Mouse (Mus musculus): Measurements from ENCODE around the gene Upb1. TPM values are rescaled to one million over a fixed set of nuclear protein-coding genes. Genes with fewer than 3 reads are reported as not detected.
"Not testable (repeated sequence)": the region's sequence is repeated elsewhere in the genome, so short reads cannot be mapped to it uniquely, and the experiment has no call there.

The Upb1 gene
- total RNA-seq (2014; rRNA removed) (0.52 TPM in 1 of 2 replicates, not detected in the other), polyA plus RNA-seq (2015; fragmentation: Nextera tagmentation; extraction: Ambion mirVana) (0.44 and 0.72 TPM in 2 replicates)

DNA sequence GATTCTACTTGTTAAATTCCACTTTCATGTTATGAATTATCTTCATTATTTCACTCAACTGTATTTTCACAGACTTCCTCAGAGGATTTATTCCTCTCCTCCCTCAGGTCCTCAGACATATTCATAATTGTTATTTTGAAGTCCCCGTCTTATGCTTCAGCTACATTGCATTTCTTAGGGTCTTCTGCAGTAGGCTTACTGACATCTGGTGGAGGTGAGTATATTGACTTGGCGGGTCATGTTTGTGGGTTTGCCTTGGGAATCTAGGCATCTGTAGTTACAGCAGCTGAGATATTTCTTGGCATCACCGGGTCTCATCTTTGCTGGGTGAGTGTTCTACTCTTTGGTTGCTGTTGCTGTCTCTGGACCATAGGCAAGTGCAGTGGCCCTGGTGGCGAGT lies at the start of gene Upb1:
Upb1 (plus strand) TSS at position 158 of the 400 bp plus-strand sequence.
- H3K4me1 ChIP-seq (ENCODE audit: insufficient read depth, low read length) = no peaks in the 10 kb centered on the region
- H3K27me3 ChIP-seq (ENCODE audit: insufficient read depth, low read length) = no peaks in the 10 kb centered on the region
- no peak for ATAC-seq (ENCODE audit: low FRiP score)
- H3K36me3 ChIP-seq (ENCODE audit: insufficient read depth, low read length) = no peaks in the 10 kb centered on the region
- DNase-seq (ENCODE audit: low spot score) = no peak
- no peak within 1 kb of the TSS for H3K4me2 ChIP-seq (ENCODE audit: low read depth, low read length, poor library complexity, severe bottlenecking)
- WGBS = 87% methylated on average over 4 of the region's 4 CpGs
- TF ChIP-seq CTCF (IDR thresholded peaks at IDR 0.05) = peak; percentile 41
- no peaks in the 10 kb centered on the region for H3K9me3 ChIP-seq (ENCODE audit: low read length)
- H3K4me3 ChIP-seq (ENCODE audit: low read depth, low read length) = no peak within 1 kb of the TSS
- H3K27ac ChIP-seq (ENCODE audit: low read depth, low read length) = no peak within 1 kb of the TSS
- no peak within 1 kb of the TSS for H3K9ac ChIP-seq (replicated peaks; ENCODE audit: low read length, poor library complexity, severe bottlenecking)

DNA sequence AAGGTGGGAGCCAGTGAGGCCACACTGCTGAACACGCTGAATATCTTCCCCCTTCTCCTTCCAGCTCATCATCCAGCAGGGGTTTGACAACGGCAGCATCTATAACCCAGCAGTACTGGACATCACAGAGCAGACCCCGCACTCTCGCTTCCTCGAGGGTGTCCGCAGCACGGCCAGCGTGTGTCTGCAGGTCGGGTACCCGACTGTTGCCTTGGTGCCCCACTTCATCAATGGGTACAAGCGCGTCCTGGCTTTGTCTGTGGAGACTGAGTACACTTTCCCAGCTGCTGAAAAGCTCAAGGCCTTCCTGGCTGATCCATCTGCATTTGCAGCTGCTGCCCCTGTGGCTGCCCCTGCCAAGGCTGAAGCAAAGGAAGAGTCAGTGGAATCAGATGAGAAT lies 48.4 kb upstream of the Upb1 start:
- TF ChIP-seq CTCF (IDR thresholded peaks at IDR 0.05) = no peak
- Histone ChIP-seq H3K4me2 (ENCODE audit: low read depth, low read length, poor library complexity, severe bottlenecking) (no peak overlapping the region), H3K4me3 (ENCODE audit: low read depth, low read length) (no peak overlapping the region), H3K9me3 (ENCODE audit: low read length) (no peaks in the 10 kb centered on the region), H3K27me3 (ENCODE audit: insufficient read depth, low read length) (no peaks in the 10 kb centered on the region), H3K9ac (replicated peaks; ENCODE audit: low read length, poor library complexity, severe bottlenecking) (no peak overlapping the region), H3K4me1 (ENCODE audit: insufficient read depth, low read length) (no peaks in the 10 kb centered on the region), H3K36me3 (ENCODE audit: insufficient read depth, low read length) (no peaks in the 10 kb centered on the region), H3K27ac (ENCODE audit: low read depth, low read length) (no peak overlapping the region)
- DNase-seq (ENCODE audit: low spot score) (no peak), ATAC-seq (ENCODE audit: low FRiP score) (no peak)
- 95% methylated on average over 12 of the region's 12 CpGs for WGBS

DNA sequence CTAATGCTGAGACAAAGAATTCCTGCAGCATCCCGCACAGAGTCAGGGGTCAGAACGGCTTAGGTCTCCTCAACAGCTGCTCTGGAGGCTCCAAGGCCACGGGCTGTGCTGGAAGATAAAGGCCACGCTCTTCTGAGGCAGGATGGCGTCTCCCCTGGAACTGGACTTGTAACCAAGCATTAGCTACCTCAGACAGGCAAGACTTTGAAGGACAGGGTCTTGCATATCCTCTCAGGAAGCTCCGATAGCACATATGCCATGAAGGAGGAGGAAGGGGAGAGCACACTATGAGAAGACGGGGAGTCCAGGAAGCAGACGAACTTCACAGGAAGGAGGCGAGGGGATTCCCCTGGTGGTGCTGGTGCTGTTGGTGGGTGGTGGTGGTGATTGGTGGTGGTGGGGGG lies 47.1 kb upstream of the Upb1 start:
- H3K36me3 ChIP-seq (ENCODE audit: insufficient read depth, low read length); DNase-seq (ENCODE audit: low spot score); H3K27me3 ChIP-seq (ENCODE audit: insufficient read depth, low read length); H3K4me1 ChIP-seq (ENCODE audit: insufficient read depth, low read length); H3K4me2 ChIP-seq (ENCODE audit: low read depth, low read length, poor library complexity, severe bottlenecking); H3K9ac ChIP-seq (replicated peaks; ENCODE audit: low read length, poor library complexity, severe bottlenecking); ATAC-seq (ENCODE audit: low FRiP score); H3K4me3 ChIP-seq (ENCODE audit: low read depth, low read length); H3K27ac ChIP-seq (ENCODE audit: low read depth, low read length); H3K9me3 ChIP-seq (ENCODE audit: low read length): not testable (repeated sequence)
- 56% methylated on average over 8 of the region's 9 CpGs for WGBS

DNA sequence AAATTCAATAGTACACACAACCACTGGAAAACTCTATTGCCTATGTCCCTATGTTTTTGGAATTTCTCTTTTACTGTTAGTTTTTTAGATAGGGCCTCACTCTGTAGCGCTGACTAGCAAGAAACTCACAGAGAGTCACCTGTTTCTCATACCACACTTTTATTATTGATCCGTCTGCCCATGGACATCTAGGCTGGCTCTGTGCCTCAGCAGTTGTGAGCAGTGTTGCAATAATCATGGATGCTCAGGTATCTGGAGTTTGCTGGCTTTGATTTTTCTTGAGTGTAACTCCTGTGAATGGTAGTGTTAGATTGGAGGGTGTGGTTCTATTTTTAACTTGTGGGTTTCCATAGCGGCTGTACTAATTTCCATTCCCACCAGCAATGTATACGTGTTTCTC lies 45.6 kb upstream of the Upb1 start:
- WGBS = 76% methylated on average over 4 of the region's 4 CpGs
- H3K9ac ChIP-seq (replicated peaks; ENCODE audit: low read length, poor library complexity, severe bottlenecking) = no peak overlapping the region
- no peak overlapping the region for H3K4me3 ChIP-seq (ENCODE audit: low read depth, low read length)

DNA sequence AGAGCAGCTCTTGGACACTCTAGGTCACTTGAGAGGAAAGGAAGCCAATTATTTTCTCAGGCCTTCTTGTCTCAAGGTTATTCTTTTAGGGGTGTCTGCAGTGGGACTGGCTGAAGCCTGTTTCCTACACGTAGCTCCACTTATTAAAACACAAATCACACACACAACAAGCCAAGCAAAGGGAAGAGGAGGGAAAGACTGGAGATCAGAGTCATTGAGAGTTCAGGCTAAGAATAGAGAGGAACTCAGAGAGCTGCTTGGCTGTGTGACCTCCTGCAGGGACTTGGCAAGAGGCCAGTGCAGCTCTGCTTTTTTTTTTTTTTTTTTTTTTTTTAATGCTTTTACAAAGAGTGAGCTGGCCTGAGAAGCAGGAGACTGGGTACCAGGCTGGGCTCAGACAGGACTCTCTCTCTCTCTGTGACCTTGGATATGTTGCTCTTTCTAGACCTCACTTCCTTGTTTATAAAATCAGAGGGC lies 36.7 kb upstream of the Upb1 start:
- not testable (repeated sequence) for H3K9ac ChIP-seq (replicated peaks; ENCODE audit: low read length, poor library complexity, severe bottlenecking); H3K4me2 ChIP-seq (ENCODE audit: low read depth, low read length, poor library complexity, severe bottlenecking); H3K4me3 ChIP-seq (ENCODE audit: low read depth, low read length); H3K4me1 ChIP-seq (ENCODE audit: insufficient read depth, low read length); H3K36me3 ChIP-seq (ENCODE audit: insufficient read depth, low read length); H3K27ac ChIP-seq (ENCODE audit: low read depth, low read length); H3K9me3 ChIP-seq (ENCODE audit: low read length); H3K27me3 ChIP-seq (ENCODE audit: insufficient read depth, low read length)
- peak; percentile 71 for DNase-seq (ENCODE audit: low spot score)
- peak; percentile 49 for ATAC-seq (ENCODE audit: low FRiP score)
- WGBS = 3% methylated on average over 1 of the region's 1 CpGs

More for the DNA sequence above, 45.6 kb upstream of the Upb1 start:
- TF ChIP-seq CTCF (IDR thresholded peaks at IDR 0.05) = no peak
- Histone ChIP-seq H3K9me3 (ENCODE audit: low read length) (no peaks in the 10 kb centered on the region), H3K4me2 (ENCODE audit: low read depth, low read length, poor library complexity, severe bottlenecking) (no peak overlapping the region), H3K27ac (ENCODE audit: low read depth, low read length) (no peak overlapping the region), H3K27me3 (ENCODE audit: insufficient read depth, low read length) (no peaks in the 10 kb centered on the region), H3K36me3 (ENCODE audit: insufficient read depth, low read length) (no peaks in the 10 kb centered on the region), H3K4me1 (ENCODE audit: insufficient read depth, low read length) (no peaks in the 10 kb centered on the region)
- ATAC-seq (ENCODE audit: low FRiP score) (no peak), DNase-seq (ENCODE audit: low spot score) (no peak)

DNA sequence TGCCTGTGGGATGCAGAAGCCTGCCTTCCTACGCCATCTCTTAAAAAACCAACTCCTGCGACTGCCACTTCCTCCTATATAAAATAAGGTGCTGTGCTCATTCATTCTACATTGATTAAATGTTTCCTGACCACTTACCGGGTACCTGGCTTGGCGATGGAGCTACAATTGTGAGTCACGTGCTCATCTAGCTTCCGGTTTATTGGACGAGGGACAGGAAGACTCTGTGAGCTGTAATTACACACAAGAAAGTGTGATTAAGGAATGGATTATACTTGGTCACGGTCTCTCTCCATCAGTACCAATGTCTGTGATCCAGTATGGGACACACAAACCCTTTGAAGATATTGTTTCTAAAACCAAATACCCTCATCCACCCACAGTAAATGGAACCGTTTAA lies 36.1 kb upstream of the Upb1 start:
- Histone ChIP-seq H3K36me3 (ENCODE audit: insufficient read depth, low read length) (no peaks in the 10 kb centered on the region), H3K4me3 (ENCODE audit: low read depth, low read length) (no peak overlapping the region), H3K4me1 (ENCODE audit: insufficient read depth, low read length) (no peaks in the 10 kb centered on the region), H3K27ac (ENCODE audit: low read depth, low read length) (no peak overlapping the region), H3K9me3 (ENCODE audit: low read length) (no peaks in the 10 kb centered on the region), H3K4me2 (ENCODE audit: low read depth, low read length, poor library complexity, severe bottlenecking) (no peak overlapping the region), H3K27me3 (ENCODE audit: insufficient read depth, low read length) (no peaks in the 10 kb centered on the region), H3K9ac (replicated peaks; ENCODE audit: low read length, poor library complexity, severe bottlenecking) (no peak overlapping the region)
- ATAC-seq (ENCODE audit: low FRiP score) (no peak), DNase-seq (ENCODE audit: low spot score) (no peak)
- 71% methylated on average over 9 of the region's 9 CpGs for WGBS
- no peak for TF ChIP-seq CTCF (IDR thresholded peaks at IDR 0.05)

Data from midbrain, postnatal 0 days (tissue).